Mouse (Mus musculus) lung, postnatal 0 days (tissue): ENCODE data around the gene Rnf19b. TPM values are rescaled to one million over a fixed set of nuclear protein-coding genes. Genes with fewer than 3 reads are reported as not detected.

Experiments used
- ATAC-seq: fragments of 200-750 bp; cut with Nextera tagmentation; 2 replicates; pipeline ENCODE4 v1.8.0; 2017; ENCODE audit warnings: moderate library complexity
- DNase-seq: peaks from one replicate; pipeline ENCODE4 v3.0.0-alpha.2; 2016; ENCODE audit warnings: low spot score
- H3K27ac ChIP-seq: fragments of 300-500 bp; sonication (generic); 2 replicates; pipeline ENCODE4 v1.5.1; 2014; ENCODE audit warnings: antibody characterized with exemption, mild to moderate bottlenecking, low read length, mixed read lengths
- H3K27me3 ChIP-seq: fragments of 300-500 bp; sonication (generic); replicated peaks from 2 replicates; pipeline ENCODE4 v1.6.1; 2014; ENCODE audit warnings: low read length, mixed read lengths; ENCODE audit not compliant: insufficient read depth
- H3K36me3 ChIP-seq: fragments of 300-500 bp; sonication (generic); 2 replicates; pipeline ENCODE4 v1.6.1; 2014; ENCODE audit warnings: low read length, mixed read lengths; ENCODE audit not compliant: insufficient read depth
- H3K4me1 ChIP-seq: fragments of 300-500 bp; sonication (generic); 2 replicates; pipeline ENCODE4 v1.6.1; 2014; ENCODE audit warnings: antibody characterized with exemption, low read depth, low read length, mixed read lengths; ENCODE audit not compliant: insufficient read depth
- H3K4me2 ChIP-seq: fragments of 300-500 bp; sonication (generic); replicated peaks from 2 replicates; pipeline ENCODE4 v1.6.1; 2014; ENCODE audit warnings: low read depth, mild to moderate bottlenecking, low read length, moderate library complexity, mixed read lengths
- H3K4me3 ChIP-seq: fragments of 300-500 bp; sonication (generic); 2 replicates; pipeline ENCODE4 v1.5.1; 2014; ENCODE audit warnings: low read depth, low read length
- H3K9ac ChIP-seq: fragments of 300-500 bp; sonication (generic); replicated peaks from 2 replicates; pipeline ENCODE4 v1.6.1; 2014; ENCODE audit warnings: low read depth, mild to moderate bottlenecking
- H3K9me3 ChIP-seq: fragments of 300-500 bp; sonication (generic); 2 replicates; pipeline ENCODE4 v1.6.1; 2016; ENCODE audit warnings: low read length, mixed read lengths
- CTCF ChIP-seq: IDR thresholded peaks from 2 replicates; pipeline ENCODE4 v1.5.1; 2016; ENCODE audit warnings: antibody characterized with exemption, mild to moderate bottlenecking
- EP300 ChIP-seq: IDR thresholded peaks from 2 replicates; pipeline ENCODE4 v1.6.1; 2016; ENCODE audit warnings: antibody characterized with exemption, mild to moderate bottlenecking, control low read depth
- WGBS: fragments of 180-500 bp; shearing (Covaris S2); extraction: QIAGEN DNeasy Blood & Tissue Kit; methylation state at CpG from one replicate; pipeline ENCODE4 v1.1.7; 2014; 5-methylcytosine and 5-hydroxymethylcytosine counted together
- polyA plus RNA-seq: library from polyadenylated mRNA; unstranded; fragments of >200 nt; fragmentation: Nextera tagmentation; extraction: Ambion mirVana; gene quantifications from 2 replicates; pipeline ENCODE4 v1.2.1, GENCODE M21; 2015

Gene Rnf19b
- polyA plus RNA-seq, 1 experiment from 2014 or later = 10.9 TPM

- Histone ChIP-seq H3K9me3 (no peaks in the 10 kb centered on the region), H3K4me2 (no peak overlapping the region), H3K4me1 (no peaks in the 10 kb centered on the region), H3K4me3 (no peak overlapping the region), H3K27ac (no peak overlapping the region), H3K27me3 (no peaks in the 10 kb centered on the region), H3K9ac (no peak overlapping the region), H3K36me3 (no peaks in the 10 kb centered on the region)
- no peak for TF ChIP-seq EP300
- TF ChIP-seq CTCF = no peak
- DNase-seq (no peak), ATAC-seq (no peak)
These were observed 7.7 kb downstream of the Rnf19b start for GRCm38 (mm10) chr4:129065688-129066236.

DNA sequence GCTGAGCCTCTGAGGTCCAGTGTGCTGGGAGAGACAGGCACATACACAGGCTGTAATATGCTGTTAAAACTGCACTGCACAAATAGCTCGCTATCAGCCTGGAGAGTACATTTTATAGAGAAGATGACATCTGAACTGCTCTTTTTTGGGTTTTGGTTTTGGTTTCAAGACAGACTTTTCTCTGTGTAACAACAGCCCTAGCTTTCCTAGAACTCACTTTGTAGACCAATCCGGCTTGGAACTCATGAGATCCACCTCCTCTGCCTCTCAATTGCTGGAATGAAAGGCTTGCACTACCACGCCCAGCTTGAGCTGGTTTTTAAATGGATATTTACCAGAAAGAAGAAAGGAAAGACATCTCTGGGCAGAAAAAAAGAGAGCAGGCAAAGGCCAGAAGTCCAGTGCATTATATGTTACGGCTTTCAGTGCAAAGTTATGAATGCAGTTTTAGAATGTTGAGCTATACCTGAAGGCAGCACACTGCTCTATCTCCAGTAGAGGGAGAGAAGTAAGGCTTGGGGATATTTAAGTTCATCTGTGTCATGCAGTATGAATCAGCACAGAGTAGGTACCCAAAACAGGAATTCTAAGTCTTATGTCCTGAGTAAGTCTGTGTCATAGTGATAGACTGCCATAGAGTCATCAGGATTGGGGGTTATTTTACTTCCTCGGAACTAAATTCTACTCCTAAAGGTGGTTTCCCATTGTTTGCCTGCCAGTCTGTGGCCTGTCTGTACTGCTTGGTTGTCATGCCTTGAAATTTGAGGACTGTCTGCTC, 9.8 kb downstream of the Rnf19b start:
- Histone ChIP-seq H3K27ac (no peak overlapping the region), H3K36me3 (no peaks in the 10 kb centered on the region), H3K27me3 (no peaks in the 10 kb centered on the region), H3K4me1 (no peaks in the 10 kb centered on the region), H3K9me3 (no peaks in the 10 kb centered on the region), H3K4me2 (no peak overlapping the region), H3K9ac (no peak overlapping the region), H3K4me3 (no peak overlapping the region)
- no peak for ATAC-seq
- TF ChIP-seq EP300 (no peak), CTCF (peak; percentile 7; the same call in 1 of the 2 replicates)
- no peak for DNase-seq
- WGBS = 75% methylated on average over 5 of the region's 5 CpGs

GRCm38 (mm10) chr4:129068848-129069247, 10.8 kb downstream of the Rnf19b start:
- 80% methylated on average over 4 of the region's 4 CpGs for WGBS
- Histone ChIP-seq H3K36me3 (peaks cover 7% of the 10 kb centered on the region; the same call in 1 of the 2 replicates), H3K9me3 (no peaks in the 10 kb centered on the region), H3K4me2 (no peak overlapping the region), H3K4me3 (no peak overlapping the region), H3K9ac (no peak overlapping the region), H3K27ac (no peak overlapping the region), H3K27me3 (no peaks in the 10 kb centered on the region), H3K4me1 (no peaks in the 10 kb centered on the region)
- ATAC-seq (no peak), DNase-seq (no peak)
- TF ChIP-seq CTCF (no peak), EP300 (no peak)

DNA sequence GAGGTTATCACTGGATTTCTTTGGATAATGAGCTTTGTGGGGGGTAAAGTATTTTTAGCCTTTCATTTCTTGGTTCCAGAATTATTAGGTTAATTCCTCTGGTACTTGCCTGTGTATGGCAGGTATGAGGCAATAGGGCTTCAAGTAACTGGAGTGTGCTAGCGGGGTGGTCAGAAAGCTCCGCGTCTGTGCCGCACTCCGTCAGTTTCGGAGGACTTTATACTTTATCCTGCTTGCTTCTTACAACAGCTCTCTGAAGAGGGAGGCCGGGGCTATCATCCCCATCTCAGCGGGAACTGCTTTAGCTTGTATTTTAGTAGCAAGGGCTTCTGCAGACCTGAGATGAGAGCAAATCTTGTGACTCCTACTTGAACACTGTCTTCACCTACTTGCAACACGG, 21.1 kb downstream of the Rnf19b start:
- no peak overlapping the region for H3K4me2 ChIP-seq
- 94% methylated on average over 9 of the region's 9 CpGs for WGBS
- no peaks in the 10 kb centered on the region for H3K9me3 ChIP-seq
- H3K4me3 ChIP-seq = no peak overlapping the region
- H3K4me1 ChIP-seq = no peaks in the 10 kb centered on the region
- H3K27ac ChIP-seq = no peak overlapping the region
- H3K27me3 ChIP-seq = no peaks in the 10 kb centered on the region
- H3K9ac ChIP-seq = no peak overlapping the region
- peaks cover 39% of the 10 kb centered on the region for H3K36me3 ChIP-seq
- ATAC-seq (no peak), DNase-seq (no peak)
- TF ChIP-seq CTCF (no peak), EP300 (no peak)

DNA sequence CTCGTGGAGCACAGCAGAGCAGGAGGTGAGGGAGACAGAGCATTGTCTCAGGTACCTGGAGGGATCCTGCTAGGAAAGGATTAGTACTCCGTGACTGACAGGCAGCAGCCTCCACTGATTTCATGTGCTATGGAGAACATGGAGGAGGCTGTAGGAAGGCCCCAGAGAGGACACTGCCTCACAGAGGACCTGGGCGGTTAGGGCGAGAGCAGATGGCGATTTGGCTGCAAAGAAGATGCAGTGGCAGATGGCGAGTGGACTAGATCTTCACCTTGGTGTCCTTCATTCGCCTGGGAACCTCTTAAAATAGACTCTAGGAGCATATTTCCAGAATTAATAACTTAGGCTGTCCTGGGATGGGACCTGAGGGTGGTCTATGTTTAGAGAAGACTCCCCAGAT, 23.0 kb downstream of the Rnf19b start:
- H3K4me1 ChIP-seq = no peaks in the 10 kb centered on the region
- H3K4me3 ChIP-seq = no peak overlapping the region
- DNase-seq = no peak
- H3K36me3 ChIP-seq = peaks cover 29% of the 10 kb centered on the region
- no peaks in the 10 kb centered on the region for H3K27me3 ChIP-seq
- H3K9me3 ChIP-seq = no peaks in the 10 kb centered on the region
- H3K9ac ChIP-seq = no peak overlapping the region
- ATAC-seq = no peak
- H3K4me2 ChIP-seq = no peak overlapping the region
- TF ChIP-seq CTCF (no peak), EP300 (no peak)
- H3K27ac ChIP-seq = no peak overlapping the region
- 84% methylated on average over 7 of the region's 7 CpGs for WGBS

DNA sequence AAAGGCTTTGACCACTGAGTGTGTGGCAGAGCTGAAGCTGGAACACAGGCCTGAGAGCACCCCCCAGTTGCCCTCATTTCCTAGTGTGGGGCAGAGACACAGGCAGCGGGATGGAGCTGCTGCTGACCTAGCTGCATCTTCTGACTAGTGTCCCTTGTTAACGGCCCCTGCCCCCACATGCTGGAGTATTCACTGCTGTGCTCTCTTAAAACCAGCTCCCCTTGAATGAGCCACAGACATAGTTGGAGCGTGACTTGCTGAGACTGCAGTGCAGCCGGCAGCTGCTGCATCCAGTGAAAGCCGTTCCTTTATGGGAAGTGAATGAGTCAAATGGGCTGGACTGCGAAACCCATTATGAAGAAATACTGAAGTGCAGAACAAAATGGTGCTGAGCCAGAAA, 23.4 kb downstream of the Rnf19b start:
- H3K4me2 ChIP-seq = no peak overlapping the region
- no peak overlapping the region for H3K9ac ChIP-seq
- no peaks in the 10 kb centered on the region for H3K9me3 ChIP-seq
- TF ChIP-seq EP300 = no peak
- no peak for TF ChIP-seq CTCF
- WGBS = 63% methylated on average over 6 of the region's 6 CpGs
- H3K36me3 ChIP-seq = peaks cover 29% of the 10 kb centered on the region
- no peak overlapping the region for H3K4me3 ChIP-seq
- H3K27ac ChIP-seq = no peak overlapping the region
- peak; percentile 78 for DNase-seq
- ATAC-seq = peak; percentile 48
- H3K27me3 ChIP-seq = no peaks in the 10 kb centered on the region
- no peaks in the 10 kb centered on the region for H3K4me1 ChIP-seq
